ENCODE assay signal across 18 mouse cellular contexts in genomic region chr12:54350293-54350692, GRCm38 (mm10).
DNase-seq lines count a peak whose midpoint lies in the region; ATAC-seq and TF ChIP-seq lines count a peak whose summit lies in the region.
"Had no signal": no experiment of that assay in that cellular context is flagged by ENCODE, and none has a peak within 500 bp of the region (broad histone marks: within the 10 kb centered on the region; RNA-seq: fewer than 3 reads in every experiment).

No protein-coding gene starts in this region.

- H3K4me1 ChIP-seq in hindbrain, embryonic 15.5 days (replicated peaks): peaks cover 23% of the 10 kb centered on the region; the same call in 1 of the 2 replicates
- peaks cover 19% of the 10 kb centered on the region for H3K4me1 ChIP-seq in hindbrain, embryonic 12.5 days
- H3K4me1 ChIP-seq: liver, embryonic 13.5 days had no signal

- DNase-seq in adrenal gland, adult 2 months: peak; percentile 17
- no peak for DNase-seq in adrenal gland, postnatal 14 days
- peak; percentile 14 for DNase-seq in lung, postnatal 10 days
- DNase-seq in lung, postnatal 4 days: no peak
- DNase-seq in brain, embryonic 14.5 days (ENCODE audit: low read depth): peak; percentile 77
- no peak for DNase-seq in Muller cell, postnatal 12 days (ENCODE audit: inconsistent ontology term)
- DNase-seq: cerebellum, adult 9-11 months; liver, embryonic 13.5 days; thymus, adult 18-20 months had no signal

- 20% methylated on average over 1 of the region's 1 CpGs for whole genome bisulfite sequencing in hindbrain, embryonic 15.5 days
- WGBS in hindbrain, embryonic 12.5 days: 42% methylated on average over 1 of the region's 1 CpGs

- H3K9me3 ChIP-seq in hindbrain, embryonic 15.5 days: no peaks in the 10 kb centered on the region
- H3K9me3 ChIP-seq in hindbrain, embryonic 12.5 days (replicated peaks): no peaks in the 10 kb centered on the region
- H3K9me3 ChIP-seq: embryonic facial prominence, embryonic 12.5 days; kidney, embryonic 15.5 days; limb, embryonic 10.5 days; liver, embryonic 13.5 days; lung, embryonic 15.5 days had no signal

- ATAC-seq in hindbrain, embryonic 15.5 days (ENCODE audit: low FRiP score, low read depth): peak; percentile 65; the same call in 1 of the 2 replicates
- no peak for ATAC-seq in hindbrain, embryonic 12.5 days (ENCODE audit: low FRiP score)
- ATAC-seq: CD4-positive, CD25-positive, alpha-beta regulatory T cell, adult 4 months; forebrain, embryonic 16.5 days had no signal

- no peak for TF ChIP-seq POLR2A in brain, embryonic 14.5 days (IDR thresholded peaks at IDR 0.05; ENCODE audit: borderline replicate concordance, extremely low read depth, insufficient read depth, insufficient read length, poor library complexity, severe bottlenecking)

- no peak overlapping the region for H3K27ac ChIP-seq in hindbrain, embryonic 15.5 days (replicated peaks)
- H3K27ac ChIP-seq in hindbrain, embryonic 12.5 days: no peak overlapping the region
- H3K27ac ChIP-seq: embryonic facial prominence, embryonic 12.5 days; kidney, embryonic 15.5 days; limb, embryonic 10.5 days; liver, embryonic 13.5 days; lung, embryonic 15.5 days had no signal

- no peaks in the 10 kb centered on the region for H3K27me3 ChIP-seq in hindbrain, embryonic 15.5 days
- no peaks in the 10 kb centered on the region for H3K27me3 ChIP-seq in hindbrain, embryonic 12.5 days
- H3K27me3 ChIP-seq: embryonic facial prominence, embryonic 12.5 days; kidney, embryonic 15.5 days; liver, embryonic 13.5 days; lung, embryonic 15.5 days had no signal

- H3K4me2 ChIP-seq in hindbrain, embryonic 15.5 days: no peak overlapping the region
- no peak overlapping the region for H3K4me2 ChIP-seq in hindbrain, embryonic 12.5 days (replicated peaks)
- H3K4me2 ChIP-seq: embryonic facial prominence, embryonic 12.5 days; kidney, embryonic 15.5 days; liver, embryonic 13.5 days; lung, embryonic 15.5 days had no signal

- no peak for TF ChIP-seq CTCF in brain, embryonic 14.5 days (IDR thresholded peaks at IDR 0.05; ENCODE audit: borderline replicate concordance, extremely low read depth, insufficient read depth, insufficient read length)

- no peaks in the 10 kb centered on the region for H3K36me3 ChIP-seq in hindbrain, embryonic 15.5 days
- H3K36me3 ChIP-seq in hindbrain, embryonic 12.5 days: no peaks in the 10 kb centered on the region
- H3K36me3 ChIP-seq: embryonic facial prominence, embryonic 12.5 days; kidney, embryonic 15.5 days; limb, embryonic 10.5 days; liver, embryonic 13.5 days; lung, embryonic 15.5 days had no signal

- H3K9ac ChIP-seq in hindbrain, embryonic 15.5 days: no peak overlapping the region
- no peak overlapping the region for H3K9ac ChIP-seq in hindbrain, embryonic 12.5 days
- H3K9ac ChIP-seq: embryonic facial prominence, embryonic 12.5 days; kidney, embryonic 15.5 days; liver, embryonic 13.5 days; lung, embryonic 15.5 days had no signal

- H3K4me3 ChIP-seq in hindbrain, embryonic 15.5 days: no peak overlapping the region
- no peak overlapping the region for H3K4me3 ChIP-seq in hindbrain, embryonic 12.5 days
- H3K4me3 ChIP-seq: embryonic facial prominence, embryonic 12.5 days; erythroblast, embryonic 14.5 days; kidney, embryonic 15.5 days; limb, embryonic 10.5 days; liver, embryonic 13.5 days; lung, embryonic 15.5 days had no signal

Comparison
In these comparisons a context has a peak if more than half of its experiments do, and no peak if none do; other contexts are left out.
1. DNase-seq: peak in adrenal gland, adult 2 months (single experiment), lung, postnatal 10 days (single experiment) and brain, embryonic 14.5 days (single experiment); none in adrenal gland, postnatal 14 days (single experiment), lung, postnatal 4 days (0 of 2) and Muller cell, postnatal 12 days (single experiment).